Mouse (Mus musculus) spleen, adult 2 months (tissue): Measurements from ENCODE around the gene Hikeshi.

Experiments
- CTCF ChIP-seq: fragments of 200-500 bp; IDR thresholded peaks from 2 replicates; pipeline ENCODE4 v1.5.1; 2011; ENCODE audit warnings: mild to moderate bottlenecking, inconsistent platforms; ENCODE audit not compliant: insufficient read depth, insufficient read length, insufficient replicate concordance; ENCODE audit errors: extremely low read depth
- POLR2A ChIP-seq: fragments of 200-500 bp; IDR thresholded peaks from 2 replicates; pipeline ENCODE4 v1.6.1; 2011; ENCODE audit warnings: low read depth, low read length, inconsistent platforms

DNA sequence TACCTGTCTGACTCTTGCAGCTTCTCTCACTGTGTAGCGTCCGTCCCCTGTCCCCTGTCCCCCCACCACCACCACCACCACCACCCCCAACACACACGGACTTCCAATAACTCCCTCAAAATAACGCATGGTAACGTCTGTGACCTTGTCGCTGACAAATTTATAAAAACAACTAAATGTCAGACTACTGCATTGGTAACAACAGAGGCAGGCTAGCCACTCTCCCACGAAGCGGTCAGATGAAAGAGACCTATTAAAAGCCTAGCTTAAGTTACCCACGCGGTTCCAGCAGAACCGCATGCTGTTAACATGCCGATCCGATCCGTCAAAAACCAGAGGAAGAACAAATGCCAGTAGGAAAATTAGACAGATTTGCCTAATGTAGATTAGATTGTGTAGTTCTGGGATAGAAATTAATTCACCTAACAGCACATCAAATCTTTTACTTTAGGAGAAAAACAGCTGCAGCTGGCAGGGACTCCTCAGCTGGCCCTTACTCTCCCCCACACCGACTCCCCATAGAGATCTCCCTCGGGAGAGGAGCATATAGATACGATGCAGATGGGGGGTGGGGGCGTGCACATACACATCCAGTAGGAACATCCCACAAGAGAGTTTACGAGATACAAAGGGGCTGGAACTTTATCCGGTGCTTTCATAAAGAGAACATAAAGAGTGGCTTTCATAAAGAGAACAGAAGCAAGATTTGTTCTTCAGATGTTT, 31.9 kb downstream of the Hikeshi start:
- TF ChIP-seq CTCF: no peak
- TF ChIP-seq POLR2A: no peak
